ENCODE assay signal across 12 mouse cellular contexts in genomic region chr7:73184208-73185070, GRCm38 (mm10).
DNase-seq lines count a peak whose midpoint lies in the region; ATAC-seq and TF ChIP-seq lines count a peak whose summit lies in the region.
"Had no signal": no experiment of that assay in that cellular context is flagged by ENCODE, and none has a peak within 500 bp of the region (broad histone marks: within the 10 kb centered on the region; RNA-seq: fewer than 3 reads in every experiment).

No protein-coding gene starts in this region.

- intact Hi-C loops in heart, postnatal 14 days (cut with DNase I): no loop called here

- WGBS in forebrain, embryonic 15.5 days: 63% methylated on average over 14 of the region's 14 CpGs
- 51% methylated on average over 14 of the region's 14 CpGs for WGBS in hindbrain, postnatal 0 days
- 51% methylated on average over 14 of the region's 14 CpGs for WGBS in neural tube, embryonic 13.5 days

- no peak for DNase-seq in layer of hippocampus, adult 2 months (ENCODE audit: low spot score in 2 of 2)
- DNase-seq in layer of hippocampus, adult 9-10 months (ENCODE audit: low spot score): no peak
- no peak for DNase-seq in hindbrain, postnatal 0 days (ENCODE audit: low spot score)
- no peak for DNase-seq in spleen, postnatal 14 days (ENCODE audit: low spot score in 2 of 2)
- no peak for DNase-seq in heart, postnatal 14 days
- DNase-seq in thymus, postnatal 36 days: no peak
- DNase-seq: cerebellum, postnatal 25 days had no signal

- H3K27ac ChIP-seq in layer of hippocampus, adult 2 months: peak overlapping the region; percentile 85
- H3K27ac ChIP-seq in forebrain, embryonic 15.5 days (replicated peaks): peak overlapping the region; percentile 83
- peak overlapping the region; percentile 82 for H3K27ac ChIP-seq in hindbrain, postnatal 0 days
- peak overlapping the region; percentile 88 for H3K27ac ChIP-seq in neural tube, embryonic 13.5 days (replicated peaks)
- H3K27ac ChIP-seq: heart, embryonic 15.5 days; liver, embryonic 12.5 days had no signal

- no peak overlapping the region for H3K4me3 ChIP-seq in layer of hippocampus, adult 2 months
- H3K4me3 ChIP-seq in forebrain, embryonic 15.5 days: no peak overlapping the region
- no peak overlapping the region for H3K4me3 ChIP-seq in hindbrain, postnatal 0 days (ENCODE audit: low read length)
- H3K4me3 ChIP-seq in neural tube, embryonic 13.5 days: no peak overlapping the region
- H3K4me3 ChIP-seq: heart, embryonic 15.5 days; liver, embryonic 12.5 days had no signal

- H3K27me3 ChIP-seq in forebrain, embryonic 15.5 days: no peaks in the 10 kb centered on the region
- no peaks in the 10 kb centered on the region for H3K27me3 ChIP-seq in hindbrain, postnatal 0 days (ENCODE audit: insufficient read depth, low read length)
- no peaks in the 10 kb centered on the region for H3K27me3 ChIP-seq in neural tube, embryonic 13.5 days
- H3K27me3 ChIP-seq: heart, embryonic 15.5 days; liver, embryonic 12.5 days had no signal

- no peak overlapping the region; the same call in 1 of the 2 replicates for H3K4me2 ChIP-seq in forebrain, embryonic 15.5 days (replicated peaks)
- H3K4me2 ChIP-seq in hindbrain, postnatal 0 days (ENCODE audit: low read depth, low read length): no peak overlapping the region
- H3K4me2 ChIP-seq in neural tube, embryonic 13.5 days: no peak overlapping the region
- H3K4me2 ChIP-seq: heart, embryonic 15.5 days; liver, embryonic 12.5 days had no signal

- H3K4me1 ChIP-seq in forebrain, embryonic 15.5 days: peaks cover 26% of the 10 kb centered on the region
- H3K4me1 ChIP-seq in hindbrain, postnatal 0 days (ENCODE audit: insufficient read depth, low read length): peaks cover 24% of the 10 kb centered on the region
- peaks cover 38% of the 10 kb centered on the region for H3K4me1 ChIP-seq in neural tube, embryonic 13.5 days (replicated peaks)
- H3K4me1 ChIP-seq: heart, embryonic 15.5 days; liver, embryonic 12.5 days had no signal

- no peak for TF ChIP-seq CTCF in layer of hippocampus, adult 2 months (conservative IDR thresholded peaks at IDR 0.05)
- no peak for TF ChIP-seq CTCF in hindbrain, postnatal 0 days (IDR thresholded peaks at IDR 0.05; ENCODE audit: low read depth)

- H3K9me3 ChIP-seq in forebrain, embryonic 15.5 days: no peaks in the 10 kb centered on the region
- no peaks in the 10 kb centered on the region for H3K9me3 ChIP-seq in hindbrain, postnatal 0 days (ENCODE audit: low read length)
- H3K9me3 ChIP-seq in neural tube, embryonic 13.5 days: no peaks in the 10 kb centered on the region; the same call in 1 of the 2 replicates
- H3K9me3 ChIP-seq: heart, embryonic 15.5 days had no signal

- H3K9ac ChIP-seq in forebrain, embryonic 15.5 days (replicated peaks): 0 out of 2 replicates have a peak overlapping the region, but pooled peaks have one; percentile 15
- H3K9ac ChIP-seq in hindbrain, postnatal 0 days (replicated peaks; ENCODE audit: low read length): no peak overlapping the region
- H3K9ac ChIP-seq in neural tube, embryonic 13.5 days: no peak overlapping the region
- H3K9ac ChIP-seq: heart, embryonic 15.5 days; liver, embryonic 12.5 days had no signal

- ATAC-seq in forebrain, embryonic 15.5 days (replicated peaks): no peak
- no peak; the same call in 1 of the 2 replicates for ATAC-seq in hindbrain, postnatal 0 days
- peak; percentile 87 for ATAC-seq in neural tube, embryonic 13.5 days (ENCODE audit: low read depth)
- ATAC-seq: inflammation-experienced regulatory T-cells, adult 6 months; liver, embryonic 12.5 days had no signal

- H3K36me3 ChIP-seq in forebrain, embryonic 15.5 days: no peaks in the 10 kb centered on the region
- no peaks in the 10 kb centered on the region for H3K36me3 ChIP-seq in hindbrain, postnatal 0 days (ENCODE audit: insufficient read depth, low read length)
- H3K36me3 ChIP-seq in neural tube, embryonic 13.5 days: no peaks in the 10 kb centered on the region
- H3K36me3 ChIP-seq: heart, embryonic 15.5 days; liver, embryonic 12.5 days had no signal
